Mouse (Mus musculus) kidney, adult 2 months (tissue): ENCODE data around the gene Cirbp.

Experiments used
- CTCF ChIP-seq: fragments of 200-500 bp; conservative IDR thresholded peaks from 2 replicates; pipeline ENCODE4 v1.5.1; 2011; ENCODE audit warnings: low read depth, mild to moderate bottlenecking, control low read depth, low read length, moderate library complexity, mixed read lengths; ENCODE audit not compliant: insufficient read depth, insufficient read length
- POLR2A ChIP-seq: fragments of 200-500 bp; IDR thresholded peaks from one replicate; pipeline ENCODE4 v1.6.1; 2011; ENCODE audit warnings: low read depth, low read length, control low read depth

GRCm38 (mm10) chr10:80165392-80166128 lies at the start of gene Cirbp:
- TF ChIP-seq CTCF: no peak
- TF ChIP-seq POLR2A: no peak
